In genomic region chr4:119672685-119673084, GRCm38 (mm10) we compare ENCODE assay signal across 12 mouse cellular contexts. TPM values are rescaled to one million over a fixed set of nuclear protein-coding genes. Genes with fewer than 3 reads are reported as not detected.
DNase-seq lines count a peak whose midpoint lies in the region; ATAC-seq lines count a peak whose summit lies in the region.
"Had no signal": no experiment of that assay in that cellular context is flagged by ENCODE, and none has a peak within 500 bp of the region (broad histone marks: within the 10 kb centered on the region; RNA-seq: fewer than 3 reads in every experiment).

No protein-coding gene starts in this region.

- H3K4me1 ChIP-seq in hindbrain, embryonic 14.5 days (replicated peaks; ENCODE audit: control insufficient read depth, insufficient read depth, low read length): peaks cover 14% of the 10 kb centered on the region
- H3K4me1 ChIP-seq in hindbrain, embryonic 13.5 days (replicated peaks): peaks cover 22% of the 10 kb centered on the region
- peaks cover 22% of the 10 kb centered on the region for H3K4me1 ChIP-seq in forebrain, embryonic 10.5 days
- H3K4me1 ChIP-seq: liver, embryonic 15.5 days had no signal

- no peaks in the 10 kb centered on the region for H3K27me3 ChIP-seq in hindbrain, embryonic 14.5 days (ENCODE audit: control insufficient read depth, insufficient read depth, low read length)
- 0 out of 2 replicates have a peak, but pooled peaks cover 5% of the 10 kb centered on the region for H3K27me3 ChIP-seq in hindbrain, embryonic 13.5 days
- no peaks in the 10 kb centered on the region for H3K27me3 ChIP-seq in forebrain, embryonic 10.5 days (ENCODE audit: poor library complexity, severe bottlenecking)
- H3K27me3 ChIP-seq: liver, embryonic 15.5 days; Patski had no signal

- H3K4me3 ChIP-seq in hindbrain, embryonic 14.5 days (replicated peaks; ENCODE audit: low read length): no peak overlapping the region
- no peak overlapping the region for H3K4me3 ChIP-seq in hindbrain, embryonic 13.5 days
- no peak overlapping the region for H3K4me3 ChIP-seq in forebrain, embryonic 10.5 days
- H3K4me3 ChIP-seq: liver, embryonic 15.5 days had no signal

- no peak overlapping the region for H3K27ac ChIP-seq in hindbrain, embryonic 14.5 days
- H3K27ac ChIP-seq in hindbrain, embryonic 13.5 days: no peak overlapping the region
- no peak overlapping the region for H3K27ac ChIP-seq in forebrain, embryonic 10.5 days
- H3K27ac ChIP-seq: liver, embryonic 15.5 days had no signal

- no peak overlapping the region for H3K4me2 ChIP-seq in hindbrain, embryonic 14.5 days (replicated peaks)
- H3K4me2 ChIP-seq in hindbrain, embryonic 13.5 days: no peak overlapping the region
- H3K4me2 ChIP-seq: liver, embryonic 15.5 days had no signal

- H3K9me3 ChIP-seq in hindbrain, embryonic 14.5 days (ENCODE audit: control insufficient read depth, low read length): no peaks in the 10 kb centered on the region
- no peaks in the 10 kb centered on the region for H3K9me3 ChIP-seq in hindbrain, embryonic 13.5 days
- H3K9me3 ChIP-seq in forebrain, embryonic 10.5 days: no peaks in the 10 kb centered on the region
- H3K9me3 ChIP-seq: liver, embryonic 15.5 days had no signal

- WGBS in hindbrain, embryonic 14.5 days: 41% methylated on average over 5 of the region's 5 CpGs
- WGBS in hindbrain, embryonic 13.5 days: 44% methylated on average over 5 of the region's 5 CpGs
- 38% methylated on average over 5 of the region's 5 CpGs for WGBS in forebrain, embryonic 10.5 days

- no peaks in the 10 kb centered on the region for H3K36me3 ChIP-seq in hindbrain, embryonic 14.5 days (replicated peaks; ENCODE audit: control insufficient read depth, insufficient read depth)
- no peaks in the 10 kb centered on the region for H3K36me3 ChIP-seq in hindbrain, embryonic 13.5 days
- no peaks in the 10 kb centered on the region for H3K36me3 ChIP-seq in forebrain, embryonic 10.5 days (replicated peaks)
- H3K36me3 ChIP-seq: liver, embryonic 15.5 days had no signal

- DNase-seq in hindbrain, embryonic 14.5 days (ENCODE audit: low spot score): no peak
- peak; percentile 28 for DNase-seq in right cerebral cortex, adult 18-20 months
- DNase-seq in right cerebral cortex, postnatal 36 days (ENCODE audit: low spot score in 2 of 2): no peak
- DNase-seq in thymus, postnatal 4 days: peak; percentile 77
- no peak for DNase-seq in cerebellum, adult 9-11 months
- DNase-seq in forebrain, embryonic 10.5 days (ENCODE audit: extremely low spot score, low spot score): no peak

- H3K9ac ChIP-seq in hindbrain, embryonic 14.5 days: no peak overlapping the region
- H3K9ac ChIP-seq in hindbrain, embryonic 13.5 days: no peak overlapping the region
- H3K9ac ChIP-seq: liver, embryonic 15.5 days had no signal

- peak; percentile 25; the same call in 1 of the 2 replicates for ATAC-seq in hindbrain, embryonic 14.5 days (ENCODE audit: low FRiP score)
- no peak for ATAC-seq in hindbrain, embryonic 13.5 days (ENCODE audit: low FRiP score)
- peak; percentile 38 for ATAC-seq in megakaryocyte, adult 5-6 weeks (ENCODE audit: poor library complexity, severe bottlenecking)
- ATAC-seq: Patski had no signal

RNA-seq across cellular contexts. Expression of gene Guca2b, which starts 13.9 kb away (rescaled TPM):
- not detected in 2 replicates for polyA plus RNA-seq in hindbrain, embryonic 14.5 days (2014; fragmentation: Nextera tagmentation; extraction: Ambion mirVana)
- not detected in 2 replicates for polyA plus RNA-seq in hindbrain, embryonic 13.5 days (2015; fragmentation: Nextera tagmentation; extraction: Ambion mirVana)
- total RNA-seq in megakaryocyte, adult 5-6 weeks (2015): not detected in 2 replicates
- total RNA-seq in megakaryocyte, adult 5-6 weeks (2017): not detected in 2 replicates
- polyA plus RNA-seq in forebrain, embryonic 10.5 days (2016; fragmentation: Nextera tagmentation; extraction: Ambion mirVana): not detected in 2 replicates
- total RNA-seq: layer of hippocampus, postnatal 14 days had no signal
- polyA plus RNA-seq: embryonic facial prominence, embryonic 14.5 days had no signal

RNA-seq across cellular contexts. Expression of gene Guca2a, which starts 35.2 kb away (rescaled TPM):
- polyA plus RNA-seq in hindbrain, embryonic 14.5 days (2014; fragmentation: Nextera tagmentation; extraction: Ambion mirVana): not detected in 2 replicates
- polyA plus RNA-seq in hindbrain, embryonic 13.5 days (2015; fragmentation: Nextera tagmentation; extraction: Ambion mirVana): not detected in 2 replicates
- total RNA-seq in megakaryocyte, adult 5-6 weeks (2015): not detected in 2 replicates
- not detected in 2 replicates for total RNA-seq in megakaryocyte, adult 5-6 weeks (2017)
- not detected in 2 replicates for polyA plus RNA-seq in forebrain, embryonic 10.5 days (2016; fragmentation: Nextera tagmentation; extraction: Ambion mirVana)
- total RNA-seq: layer of hippocampus, postnatal 14 days had no signal
- polyA plus RNA-seq: embryonic facial prominence, embryonic 14.5 days; liver, embryonic 15.5 days; Patski had no signal

Comparison
In these comparisons a context has a peak if more than half of its experiments do, and no peak if none do; other contexts are left out.
1. DNase-seq: peak in right cerebral cortex, adult 18-20 months (single experiment) and thymus, postnatal 4 days (single experiment); none in hindbrain, embryonic 14.5 days (single experiment), right cerebral cortex, postnatal 36 days (0 of 2), cerebellum, adult 9-11 months (single experiment) and forebrain, embryonic 10.5 days (single experiment).